Mouse (Mus musculus) liver, embryonic 14 days (tissue): ENCODE data around the gene Rfc5. TPM values are rescaled to one million over a fixed set of nuclear protein-coding genes. Genes with fewer than 3 reads are reported as not detected.

Experiments used
- polyA plus RNA-seq: library from polyadenylated mRNA; depleted of rRNA; stranded (reverse); fragments of >200 nt; gene quantifications from 2 replicates; pipeline ENCODE4 v1.2.3, GENCODE M21; 2012; rRNA removed

The Rfc5 gene
- 22.4 and 26.6 TPM in 2 replicates for polyA plus RNA-seq

DNA sequence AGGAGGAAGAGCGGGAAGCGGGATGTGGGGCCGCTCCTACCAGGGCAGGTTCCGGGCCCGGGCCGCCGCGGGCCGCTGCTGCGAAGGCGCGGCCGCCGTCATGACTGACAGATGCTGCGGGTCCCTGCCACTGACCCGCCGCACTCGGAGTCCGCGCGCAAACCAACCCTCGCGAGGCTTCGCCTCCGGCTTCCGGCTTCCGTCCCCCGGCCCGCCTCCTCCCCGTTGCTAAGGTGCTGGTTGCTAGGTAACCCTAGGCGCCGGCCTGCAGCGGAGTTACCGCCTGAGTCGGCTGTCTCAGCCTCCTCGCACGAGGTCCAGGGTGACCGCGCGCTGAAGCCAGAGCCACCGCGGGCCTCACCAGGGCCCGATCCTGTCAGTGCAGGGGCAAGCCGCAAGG lies at the start of gene Rfc5:
TSS of gene Rfc5 (minus strand) at position 171 of the 400 bp plus-strand sequence.

GRCm38 (mm10) chr5:117413507-117414501 lies 25.0 kb upstream of the Rfc5 start, which contains the start of gene Ksr2:
Gene Ksr2, plus strand, starts transcription at chr5:117414000.

DNA sequence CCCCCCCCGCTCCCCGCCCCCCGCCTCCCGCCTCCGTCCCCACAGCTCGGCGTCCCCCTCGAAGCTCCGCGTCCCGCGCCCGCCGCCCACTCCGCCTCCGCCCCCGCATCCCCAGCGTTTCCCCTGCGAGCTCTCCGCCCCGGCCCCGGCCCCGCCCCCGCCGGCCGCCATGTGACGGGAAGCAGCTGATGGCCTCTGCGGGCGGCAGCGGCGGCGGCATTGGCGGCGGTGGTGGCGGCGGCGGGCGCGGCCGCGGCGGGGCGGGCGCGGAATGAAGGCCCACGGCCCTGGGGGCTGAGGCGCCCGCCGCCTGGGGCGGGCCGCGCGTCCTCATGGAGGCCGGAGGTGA lies 31.7 kb downstream of the Rfc5 start, which contains the start of gene Wsb2:
TSS of gene Wsb2 (plus strand) at position 176 of the 349 bp plus-strand sequence.

Other genes starting within 250 kb of the Rfc5 start
- 142 and 163 TPM in 2 replicates for gene Pebp1, start 101.4 kb downstream of the Rfc5 start, polyA plus RNA-seq
- gene Vsig10, start 70.0 kb downstream of the Rfc5 start, polyA plus RNA-seq, result 0.92 and 1.2 TPM in 2 replicates
- 12.0 and 14.8 TPM in 2 replicates for gene Wsb2, start 31.7 kb downstream of the Rfc5 start, polyA plus RNA-seq
- gene Ksr2, start 25.0 kb upstream of the Rfc5 start, polyA plus RNA-seq, result 0.02 TPM in 2 replicates